Mouse (Mus musculus) C2C12 (cell line): Measurements from ENCODE around the gene Gprc5c.

ENCODE experiments used
- CEBPB ChIP-seq: IDR thresholded peaks from one replicate; pipeline ENCODE4 v1.6.1; 2011; ENCODE audit warnings: low read depth, mild to moderate bottlenecking, control low read depth, moderate library complexity
- CTCF ChIP-seq: IDR thresholded peaks from one replicate; pipeline ENCODE4 v1.5.1; 2011; ENCODE audit not compliant: control insufficient read depth, insufficient read depth, insufficient read length
- FOSL1 ChIP-seq: IDR thresholded peaks from one replicate; pipeline ENCODE4 v1.8.0; 2011; ENCODE audit warnings: mild to moderate bottlenecking, low read length; ENCODE audit not compliant: poor library complexity, insufficient read depth, severe bottlenecking
- MAX ChIP-seq: IDR thresholded peaks from one replicate; pipeline ENCODE4 v1.6.1; 2011; ENCODE audit warnings: mild to moderate bottlenecking, control low read depth
- MYOG ChIP-seq: IDR thresholded peaks from one replicate; pipeline ENCODE4 v1.6.1; 2011; ENCODE audit not compliant: control insufficient read depth, insufficient read length; ENCODE audit errors: extremely low read depth
- USF1 ChIP-seq: IDR thresholded peaks from one replicate; pipeline ENCODE4 v1.6.1; 2011; ENCODE audit warnings: low read depth, mild to moderate bottlenecking, control low read depth, moderate library complexity

- TF ChIP-seq USF1: no peak
- no peak for TF ChIP-seq CTCF
- no peak for TF ChIP-seq MAX
- no peak for TF ChIP-seq FOSL1
- TF ChIP-seq CEBPB: no peak
- TF ChIP-seq MYOG: no peak
These were observed 17.8 kb upstream of the Gprc5c start for GRCm38 (mm10) chr11:114833166-114833565.
